Mouse (Mus musculus): ENCODE measurements around the gene Tas2r140. TPM values are rescaled to one million over a fixed set of nuclear protein-coding genes. Genes with fewer than 3 reads are reported as not detected.

Tas2r140 gene
- not detected in 2 replicates for polyA plus RNA-seq (2011; ENCODE audit: insufficient read depth, insufficient read length, low replicate concordance, missing spikeins)

DNA sequence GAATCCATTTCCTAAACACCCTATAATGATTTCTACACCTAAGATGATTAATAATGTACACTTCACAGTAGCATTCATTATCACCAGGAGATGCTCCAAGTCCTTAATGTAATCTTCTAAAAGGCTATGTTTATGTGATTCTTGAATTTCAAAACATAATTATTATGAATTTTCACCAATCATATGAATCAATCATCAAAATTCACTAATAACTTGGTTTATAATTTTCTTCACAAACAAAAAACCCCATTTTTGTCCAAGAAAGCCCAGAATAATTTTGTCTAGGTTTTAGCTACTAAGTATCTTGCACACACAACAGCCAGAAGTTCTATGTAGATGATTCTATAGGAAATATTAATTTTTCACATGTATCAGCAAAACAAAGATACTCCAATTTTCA, at the start of gene Tas2r140:
Gene Tas2r140, minus strand, starts transcription at position 101 of the 400 bp plus-strand sequence.
- H3K27ac ChIP-seq (ENCODE audit: control insufficient read depth, insufficient read depth, low read depth, low read length, poor library complexity), result no peak within 1 kb of the TSS
- no peak within 1 kb of the TSS for H3K4me3 ChIP-seq (replicated peaks; ENCODE audit: control insufficient read depth, low read depth, low read length)
- TF ChIP-seq CTCF (IDR thresholded peaks at IDR 0.05; ENCODE audit: control insufficient read depth, insufficient read depth, low read length), result no peak
- TF ChIP-seq POLR2A (IDR thresholded peaks at IDR 0.05; ENCODE audit: borderline replicate concordance, control insufficient read depth, low read depth, low read length), result no peak
- H3K4me1 ChIP-seq (ENCODE audit: control insufficient read depth, insufficient read depth, low read length), result no peaks in the 10 kb centered on the region

- peak within 1 kb of the TSS; percentile 82 for H3K27ac ChIP-seq (ENCODE audit: control insufficient read depth, insufficient read depth, low read depth, low read length, poor library complexity)
- H3K4me1 ChIP-seq (ENCODE audit: control insufficient read depth, insufficient read depth, low read length), result no peaks in the 10 kb centered on the region; the same call in none of the 2 replicates
- TF ChIP-seq CTCF (IDR thresholded peaks at IDR 0.05; ENCODE audit: control insufficient read depth, insufficient read depth, low read length) (no peak), POLR2A (IDR thresholded peaks at IDR 0.05; ENCODE audit: borderline replicate concordance, control insufficient read depth, low read depth, low read length) (no peak)
- peak within 1 kb of the TSS; percentile 97 for H3K4me3 ChIP-seq (replicated peaks; ENCODE audit: control insufficient read depth, low read depth, low read length)
Measured at GRCm38 (mm10) chr6:133104609-133104921, 48.9 kb upstream of the Tas2r140 start, which contains the start of gene Smim10l1. Smim10l1 (plus strand) TSS chr6:133104909.

DNA sequence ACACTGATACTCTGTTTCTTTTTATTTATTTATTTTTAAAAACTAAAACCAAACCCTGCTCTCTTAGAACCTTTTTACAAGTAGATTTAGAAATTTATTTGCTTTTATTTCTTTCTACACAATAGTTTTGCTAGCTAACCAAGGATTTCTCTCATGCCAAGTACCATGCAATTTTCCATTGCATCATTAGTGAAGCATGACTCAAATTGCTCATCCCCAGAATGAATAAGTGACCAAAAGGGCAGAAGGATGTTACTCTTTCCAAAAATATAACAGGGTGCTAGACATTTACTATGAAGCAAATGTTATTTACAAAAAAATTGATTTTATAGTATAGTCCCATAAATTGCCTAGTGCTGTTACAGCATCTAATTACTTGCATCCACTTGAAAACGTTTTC, 46.8 kb upstream of the Tas2r140 start:
- Histone ChIP-seq H3K4me1 (ENCODE audit: control insufficient read depth, insufficient read depth, low read length) (no peaks in the 10 kb centered on the region; the same call in none of the 2 replicates), H3K4me3 (replicated peaks; ENCODE audit: control insufficient read depth, low read depth, low read length) (no peak overlapping the region), H3K27ac (ENCODE audit: control insufficient read depth, insufficient read depth, low read depth, low read length, poor library complexity) (no peak overlapping the region)
- WGBS, result 46% methylated on average over 1 of the region's 1 CpGs
- TF ChIP-seq CTCF (IDR thresholded peaks at IDR 0.05; ENCODE audit: control insufficient read depth, insufficient read depth, low read length) (no peak), POLR2A (IDR thresholded peaks at IDR 0.05; ENCODE audit: borderline replicate concordance, control insufficient read depth, low read depth, low read length) (no peak)

- no peak overlapping the region for H3K27ac ChIP-seq (ENCODE audit: control insufficient read depth, insufficient read depth, low read depth, low read length, poor library complexity)
- 79% methylated on average over 8 of the region's 8 CpGs for WGBS
- no peaks in the 10 kb centered on the region for H3K4me1 ChIP-seq (ENCODE audit: control insufficient read depth, insufficient read depth, low read length)
- no peak overlapping the region for H3K4me3 ChIP-seq (replicated peaks; ENCODE audit: control insufficient read depth, low read depth, low read length)
- TF ChIP-seq POLR2A (IDR thresholded peaks at IDR 0.05; ENCODE audit: borderline replicate concordance, control insufficient read depth, low read depth, low read length) (no peak), CTCF (IDR thresholded peaks at IDR 0.05; ENCODE audit: control insufficient read depth, insufficient read depth, low read length) (no peak)
Measured at GRCm38 (mm10) chr6:133092226-133092625, 36.6 kb upstream of the Tas2r140 start.

DNA sequence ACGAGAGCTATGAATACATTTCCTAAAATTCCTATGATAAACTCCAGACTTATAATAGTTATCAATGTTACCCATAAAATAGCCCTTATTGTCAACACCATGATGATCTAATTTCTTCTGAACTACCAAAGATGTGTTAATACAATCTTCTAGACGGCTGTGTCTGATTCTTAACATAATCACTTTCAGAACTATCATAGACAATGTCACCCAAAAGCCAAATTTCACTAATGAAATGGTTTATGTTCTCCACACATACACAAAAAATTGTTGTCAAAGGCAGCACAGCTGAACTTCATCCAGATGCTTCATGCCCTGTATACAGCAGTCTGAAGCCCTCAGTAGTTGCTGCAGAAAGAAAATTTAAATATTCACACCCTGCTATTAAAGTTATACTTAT, 18.6 kb downstream of the Tas2r140 start, which contains the start of gene Tas2r103:
Gene Tas2r103, minus strand, starts transcription at position 101 of the 400 bp plus-strand sequence.
- no peak for TF ChIP-seq CTCF (IDR thresholded peaks at IDR 0.05; ENCODE audit: control insufficient read depth, insufficient read depth, low read length)
- no peak for TF ChIP-seq POLR2A (IDR thresholded peaks at IDR 0.05; ENCODE audit: borderline replicate concordance, control insufficient read depth, low read depth, low read length)
- Histone ChIP-seq H3K4me3 (replicated peaks; ENCODE audit: control insufficient read depth, low read depth, low read length) (no peak within 1 kb of the TSS), H3K4me1 (ENCODE audit: control insufficient read depth, insufficient read depth, low read length) (no peaks in the 10 kb centered on the region), H3K27ac (ENCODE audit: control insufficient read depth, insufficient read depth, low read depth, low read length, poor library complexity) (no peak within 1 kb of the TSS)
- WGBS, result 82% methylated on average over 2 of the region's 2 CpGs

Other genes with a start within 250 kb of the Tas2r140 start
- not detected in 2 replicates for gene Tas2r123, start 208.7 kb downstream of the Tas2r140 start, polyA plus RNA-seq (2011; ENCODE audit: insufficient read depth, insufficient read length, low replicate concordance, missing spikeins)
- not detected in 2 replicates for gene Tas2r116, start 200.4 kb downstream of the Tas2r140 start, polyA plus RNA-seq (2011; ENCODE audit: insufficient read depth, insufficient read length, low replicate concordance, missing spikeins)
- not detected in 2 replicates for gene Tas2r110, start 187.8 kb downstream of the Tas2r140 start, polyA plus RNA-seq (2011; ENCODE audit: insufficient read depth, insufficient read length, low replicate concordance, missing spikeins)
- not detected in 2 replicates for gene Tas2r113, start 162.8 kb downstream of the Tas2r140 start, polyA plus RNA-seq (2011; ENCODE audit: insufficient read depth, insufficient read length, low replicate concordance, missing spikeins)
- gene Tas2r125, start 146.2 kb downstream of the Tas2r140 start, polyA plus RNA-seq (2011; ENCODE audit: insufficient read depth, insufficient read length, low replicate concordance, missing spikeins), result not detected in 2 replicates
- not detected in 2 replicates for gene Tas2r129, start 104.7 kb downstream of the Tas2r140 start, polyA plus RNA-seq (2011; ENCODE audit: insufficient read depth, insufficient read length, low replicate concordance, missing spikeins)
- not detected in 2 replicates for gene Tas2r131, start 97.9 kb downstream of the Tas2r140 start, polyA plus RNA-seq (2011; ENCODE audit: insufficient read depth, insufficient read length, low replicate concordance, missing spikeins)
- gene Tas2r109, start 74.9 kb downstream of the Tas2r140 start, polyA plus RNA-seq (2011; ENCODE audit: insufficient read depth, insufficient read length, low replicate concordance, missing spikeins), result not detected in 2 replicates
- not detected in 2 replicates for gene Tas2r103, start 18.7 kb downstream of the Tas2r140 start, polyA plus RNA-seq (2011; ENCODE audit: insufficient read depth, insufficient read length, low replicate concordance, missing spikeins)
- gene Smim10l1, start 49.1 kb upstream of the Tas2r140 start, polyA plus RNA-seq (2011; ENCODE audit: insufficient read depth, insufficient read length, low replicate concordance, missing spikeins), result 12.0 and 18.1 TPM in 2 replicates
- gene 5530400C23Rik, start 236.4 kb upstream of the Tas2r140 start, polyA plus RNA-seq (2011; ENCODE audit: insufficient read depth, insufficient read length, low replicate concordance, missing spikeins), result not detected in 2 replicates

Measured in bone marrow, adult 2 months (tissue).